Mouse (Mus musculus) liver, embryonic 14.5 days (tissue): Measurements from ENCODE around the gene Xrcc5. TPM values are rescaled to one million over a fixed set of nuclear protein-coding genes. Genes with fewer than 3 reads are reported as not detected.

Experiments used
- ATAC-seq: fragments of 200-750 bp; cut with Nextera tagmentation; 2 replicates; pipeline ENCODE4 v1.8.0; 2017; ENCODE audit warnings: moderate number of reproducible peaks, mild to moderate bottlenecking, moderate library complexity; ENCODE audit not compliant: insufficient read depth
- DNase-seq, 3 experiments: peaks; one replicate each; pipeline ENCODE4 v3.0.0-alpha.2; 2012 to 2013; ENCODE audit warnings: low read depth in 3 of 3, low spot score in 3 of 3
- H3K27ac ChIP-seq: fragments of 300-500 bp; sonication (generic); 2 replicates; pipeline ENCODE4 v1.5.1; 2014; ENCODE audit warnings: moderate library complexity, mild to moderate bottlenecking, control low read depth, inconsistent platforms
- H3K27me3 ChIP-seq: fragments of 300-500 bp; sonication (generic); 2 replicates; pipeline ENCODE4 v1.6.1; 2014; ENCODE audit warnings: mild to moderate bottlenecking, low read length, moderate library complexity; ENCODE audit not compliant: control insufficient read depth, insufficient read depth
- H3K36me3 ChIP-seq: fragments of 300-500 bp; sonication (generic); replicated peaks from 2 replicates; pipeline ENCODE4 v1.6.1; 2014; ENCODE audit warnings: low read depth; ENCODE audit not compliant: control insufficient read depth, insufficient read depth
- H3K4me1 ChIP-seq, 2 experiments: fragments of 200-500 bp in 1 of 2; fragments of 300-500 bp in 1 of 2; sonication (generic) in 1 of 2; replicated peaks; 2 replicates each; pipeline ENCODE4 v1.6.1; 2012 to 2014; ENCODE audit warnings: antibody characterized with exemption in 1 of 2, inconsistent platforms in 1 of 2, low read length in 1 of 2; ENCODE audit not compliant: control insufficient read depth in 2 of 2, insufficient read depth in 2 of 2
- H3K4me2 ChIP-seq: fragments of 300-500 bp; sonication (generic); 2 replicates; pipeline ENCODE4 v1.6.1; 2014; ENCODE audit warnings: low read depth, mild to moderate bottlenecking, control low read depth, moderate library complexity
- H3K4me3 ChIP-seq, 2 experiments: fragments of 200-500 bp in 1 of 2; fragments of 300-500 bp in 1 of 2; sonication (generic) in 1 of 2; 2 replicates each; pipeline ENCODE4 v1.5.1; 2012 to 2014; ENCODE audit warnings: low read depth in 2 of 2, low read length in 2 of 2, mild to moderate bottlenecking in 2 of 2, control low read depth in 1 of 2, inconsistent platforms in 1 of 2, moderate library complexity in 1 of 2; ENCODE audit not compliant: insufficient read depth in 1 of 2
- H3K9ac ChIP-seq: fragments of 300-500 bp; sonication (generic); replicated peaks from 2 replicates; pipeline ENCODE4 v1.6.1; 2014; ENCODE audit warnings: mild to moderate bottlenecking, control low read depth, moderate library complexity
- H3K9me3 ChIP-seq: fragments of 300-500 bp; sonication (generic); 2 replicates; pipeline ENCODE4 v1.6.1; 2016; ENCODE audit warnings: low read length, mixed read lengths; ENCODE audit not compliant: control insufficient read depth
- CTCF ChIP-seq: IDR thresholded peaks from 2 replicates; pipeline ENCODE4 v1.5.1; 2016; ENCODE audit warnings: antibody characterized with exemption, low read depth, control low read depth
- EP300 ChIP-seq: IDR thresholded peaks from 2 replicates; pipeline ENCODE4 v1.6.1; 2016; ENCODE audit warnings: antibody characterized with exemption, low read depth
- WGBS: fragments of 180-500 bp; shearing (Covaris S2); extraction: QIAGEN DNeasy Blood & Tissue Kit; methylation state at CpG from one replicate; pipeline ENCODE4 v1.1.7; 2014; ENCODE audit not compliant: insufficient replicate concordance; 5-methylcytosine and 5-hydroxymethylcytosine counted together
- polyA plus RNA-seq, 2 experiments: library from polyadenylated mRNA; depleted of rRNA in 1 of 2; stranded (reverse) in 1 of 2; unstranded in 1 of 2; fragments of >200 nt; fragmentation: Nextera tagmentation in 1 of 2; extraction: Ambion mirVana in 1 of 2; gene quantifications; 2 replicates each; pipeline versions ENCODE4 v1.2.1 to v1.2.3; 2012 to 2014

Gene Xrcc5
- polyA plus RNA-seq, 2 experiments = 8.9 to 17.6 TPM

DNA sequence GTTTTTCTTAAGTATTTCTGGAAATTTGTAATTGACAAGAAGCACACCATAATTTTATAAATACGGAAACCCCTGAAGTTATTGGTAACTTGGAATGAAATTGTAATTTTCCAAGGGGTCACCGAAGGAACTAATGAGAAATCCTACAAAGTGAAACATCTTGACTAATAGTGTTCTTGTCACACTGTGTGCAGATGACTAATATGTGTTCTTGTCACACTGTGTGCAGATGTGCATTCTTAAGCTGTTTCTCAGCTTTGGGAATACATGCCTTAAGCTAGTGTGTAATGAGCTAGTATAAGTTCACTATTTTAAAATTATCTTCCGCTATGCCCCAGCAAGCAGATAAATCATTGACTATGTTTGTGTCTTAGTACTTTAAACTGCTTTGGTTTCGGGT lies 16.0 kb downstream of the Xrcc5 start:
- 78% methylated on average over 4 of the region's 4 CpGs for whole genome bisulfite sequencing
- H3K9me3 ChIP-seq = no peaks in the 10 kb centered on the region
- no peak overlapping the region for H3K4me2 ChIP-seq
- ATAC-seq = no peak
- no peak overlapping the region for H3K27ac ChIP-seq
- no peaks in the 10 kb centered on the region for H3K4me1 ChIP-seq
- no peaks in the 10 kb centered on the region; the same call in none of the 2 replicates for H3K36me3 ChIP-seq
- H3K27me3 ChIP-seq = no peaks in the 10 kb centered on the region
- no peak overlapping the region for H3K9ac ChIP-seq
- no peak for DNase-seq
- H3K4me3 ChIP-seq = no peak overlapping the region
- no peak for TF ChIP-seq EP300
- no peak for TF ChIP-seq CTCF

DNA sequence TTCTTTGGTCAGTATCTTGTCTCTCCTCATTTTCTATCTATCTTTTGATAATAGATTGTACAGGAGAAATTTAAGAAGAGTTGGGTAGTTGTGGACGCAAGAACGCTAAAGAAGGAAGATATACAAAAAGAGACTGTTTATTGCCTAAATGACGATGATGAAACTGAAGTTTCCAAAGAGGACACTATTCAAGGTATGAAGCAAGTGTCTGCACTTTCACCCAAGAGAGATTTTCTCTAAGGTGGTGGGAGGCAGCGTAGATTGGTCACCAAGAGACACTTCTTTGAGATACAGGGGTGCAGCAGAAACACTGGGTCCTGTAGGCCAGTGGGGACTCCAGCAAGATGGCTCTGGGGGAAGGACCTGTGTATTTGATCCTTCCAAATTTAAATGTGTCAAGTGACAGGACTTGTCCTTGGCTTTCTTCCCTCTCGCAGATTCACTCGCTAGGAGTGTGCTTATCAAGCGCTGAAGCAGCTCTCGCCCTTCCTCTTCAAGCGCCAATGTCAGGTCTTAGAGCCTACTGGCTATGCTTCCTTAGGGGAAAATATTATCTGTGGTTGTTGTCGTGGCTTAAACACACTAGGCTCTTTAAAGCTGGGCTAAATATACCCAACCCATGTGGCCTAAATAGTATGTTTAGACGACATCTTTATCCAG lies 19.1 kb downstream of the Xrcc5 start:
- ATAC-seq = no peak
- Histone ChIP-seq H3K9ac (no peak overlapping the region), H3K4me3 (no peak overlapping the region), H3K36me3 (no peaks in the 10 kb centered on the region; the same call in none of the 2 replicates), H3K4me2 (no peak overlapping the region), H3K9me3 (no peaks in the 10 kb centered on the region), H3K27ac (no peak overlapping the region), H3K4me1 (no peaks in the 10 kb centered on the region), H3K27me3 (no peaks in the 10 kb centered on the region)
- TF ChIP-seq CTCF (no peak), EP300 (no peak)
- no peak for DNase-seq
- WGBS = 75% methylated on average over 11 of the region's 11 CpGs

DNA sequence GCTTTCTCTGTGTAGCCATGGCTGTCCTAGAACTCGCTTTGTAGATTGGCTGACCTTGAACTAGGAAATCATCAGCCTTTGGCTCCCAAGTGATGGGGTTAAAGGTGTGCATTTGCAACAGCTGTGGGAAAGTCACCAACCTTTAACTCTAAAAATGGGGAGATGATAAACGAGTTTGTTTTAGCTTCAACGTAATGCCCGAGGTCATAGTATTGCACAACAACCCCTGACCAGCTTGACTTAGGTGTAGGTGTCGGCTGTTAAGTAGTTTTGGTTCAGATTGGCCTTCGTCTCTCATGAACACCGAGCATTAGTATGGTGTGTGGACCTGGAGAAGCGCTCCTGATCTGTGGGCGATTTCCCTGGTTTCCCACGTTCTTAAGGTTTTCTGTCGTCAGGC lies 27.6 kb downstream of the Xrcc5 start:
- DNase-seq (peak in 1 of 3 experiments; percentile 5), ATAC-seq (no peak)
- 0 out of 4 replicates have a peak, but pooled peaks cover 0 to 2% of the 10 kb centered on the region in 2 experiments for H3K4me1 ChIP-seq
- TF ChIP-seq EP300 (no peak), CTCF (no peak)
- no peak overlapping the region for H3K27ac ChIP-seq
- no peaks in the 10 kb centered on the region; the same call in 1 of the 2 replicates for H3K36me3 ChIP-seq
- no peak overlapping the region for H3K4me3 ChIP-seq
- H3K9ac ChIP-seq = no peak overlapping the region
- WGBS = 83% methylated on average over 11 of the region's 11 CpGs
- H3K27me3 ChIP-seq = no peaks in the 10 kb centered on the region
- no peak overlapping the region for H3K4me2 ChIP-seq
- no peaks in the 10 kb centered on the region for H3K9me3 ChIP-seq

DNA sequence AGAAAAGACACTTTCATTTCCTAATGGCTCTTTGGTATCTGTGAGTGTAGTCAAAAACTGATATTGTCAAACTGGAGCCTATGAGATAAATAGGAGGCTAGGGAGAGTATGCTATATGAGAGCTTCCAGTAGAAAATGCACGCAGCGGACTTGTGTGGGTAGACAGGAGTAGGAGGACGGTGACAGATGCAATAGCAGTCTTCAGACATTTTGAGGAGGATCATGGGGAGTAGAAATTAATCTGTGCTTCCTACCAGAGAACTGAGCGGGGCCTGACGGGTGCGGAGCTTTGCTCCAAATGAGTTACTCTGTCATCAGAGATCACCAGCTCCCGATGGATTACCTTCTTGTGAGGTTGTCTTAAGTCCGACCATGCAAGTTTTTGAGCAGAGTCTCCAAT lies 29.6 kb downstream of the Xrcc5 start:
- no peak for ATAC-seq
- 86% methylated on average over 8 of the region's 8 CpGs for WGBS

DNA sequence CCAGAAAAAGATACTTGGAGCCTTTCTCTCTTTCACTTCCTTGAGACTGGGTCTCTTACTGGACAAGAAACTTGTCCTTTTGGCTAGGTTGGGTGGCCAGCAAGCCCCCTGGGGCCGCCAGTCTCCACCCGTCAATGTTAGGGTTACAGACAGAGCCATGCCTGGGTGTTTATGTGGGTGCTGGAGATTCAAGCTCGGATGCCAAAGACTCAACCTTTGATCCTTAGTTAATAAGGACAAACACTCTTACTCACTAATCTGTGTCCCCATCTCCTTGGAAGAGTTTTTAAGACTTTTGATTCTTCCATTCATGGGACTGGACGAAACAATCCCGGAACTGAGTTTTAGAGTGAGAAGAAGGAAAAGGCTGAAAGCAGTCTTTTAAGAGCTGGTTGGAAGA lies 31.1 kb downstream of the Xrcc5 start:
- TF ChIP-seq CTCF (no peak), EP300 (no peak)
- Histone ChIP-seq H3K27me3 (no peaks in the 10 kb centered on the region), H3K27ac (no peak overlapping the region), H3K4me1 (0 out of 4 replicates have a peak, but pooled peaks cover 0 to 2% of the 10 kb centered on the region in 2 experiments), H3K4me2 (no peak overlapping the region), H3K9ac (no peak overlapping the region), H3K4me3 (no peak overlapping the region), H3K36me3 (no peaks in the 10 kb centered on the region; the same call in 1 of the 2 replicates), H3K9me3 (no peaks in the 10 kb centered on the region)
- ATAC-seq (no peak), DNase-seq (no peak)
- 86% methylated on average over 5 of the region's 5 CpGs for WGBS

More for the DNA sequence above, 29.6 kb downstream of the Xrcc5 start:
- Histone ChIP-seq H3K9ac (no peak overlapping the region), H3K9me3 (no peaks in the 10 kb centered on the region), H3K36me3 (no peaks in the 10 kb centered on the region; the same call in 1 of the 2 replicates), H3K27ac (no peak overlapping the region), H3K4me2 (no peak overlapping the region), H3K27me3 (no peaks in the 10 kb centered on the region), H3K4me3 (no peak overlapping the region), H3K4me1 (0 out of 4 replicates have a peak, but pooled peaks cover 0 to 2% of the 10 kb centered on the region in 2 experiments)
- no peak for TF ChIP-seq EP300
- TF ChIP-seq CTCF = no peak
- DNase-seq = no peak
